Mouse (Mus musculus): ENCODE measurements around the gene Zfp93. TPM values are rescaled to one million over a fixed set of nuclear protein-coding genes. Genes with fewer than 3 reads are reported as not detected.
A peak's percentile ranks its signal among the peaks of the same experiment; 100 is the strongest.

The Zfp93 gene
- polyA plus RNA-seq, 1 experiment from 2014 or later: 9.7 TPM

DNA sequence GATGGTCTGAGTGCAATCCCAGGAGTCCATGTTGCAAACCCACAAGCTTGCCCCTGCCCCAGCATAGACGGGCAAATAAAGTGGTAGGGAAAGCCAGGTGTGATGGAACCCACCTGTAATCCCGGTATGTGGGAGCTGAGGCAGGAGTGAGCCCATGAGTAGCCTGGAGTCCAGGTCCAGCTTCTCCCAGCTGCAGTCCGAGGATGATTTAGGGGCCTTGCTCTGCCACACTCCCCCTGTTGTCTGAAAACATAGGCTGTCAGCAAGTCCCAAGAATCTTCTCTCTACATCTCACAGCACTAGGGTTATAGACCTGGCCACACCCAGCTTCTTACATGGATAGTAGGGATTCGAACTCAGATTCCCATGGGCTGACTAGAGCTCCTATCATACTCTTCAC is 16.7 kb downstream of the Zfp93 start:
- Histone ChIP-seq H3K36me3 (ENCODE audit: control insufficient read depth, insufficient read depth, low read length) (peaks cover 26% of the 10 kb centered on the region), H3K9ac (replicated peaks; ENCODE audit: low read depth, low read length) (no peak overlapping the region), H3K27ac (ENCODE audit: low read length) (no peak overlapping the region), H3K9me3 (ENCODE audit: control insufficient read depth, low read depth, low read length) (no peaks in the 10 kb centered on the region), H3K4me3 (ENCODE audit: low read depth, low read length) (no peak overlapping the region), H3K4me2 (replicated peaks; ENCODE audit: low read depth, low read length) (no peak overlapping the region), H3K27me3 (ENCODE audit: control insufficient read depth, insufficient read depth, low read length) (no peaks in the 10 kb centered on the region), H3K4me1 (ENCODE audit: control insufficient read depth, insufficient read depth, low read length) (no peaks in the 10 kb centered on the region)
- 84% methylated on average over 4 of the region's 4 CpGs for WGBS
- ATAC-seq (ENCODE audit: insufficient number of reproducible peaks, insufficient read depth, low FRiP score, low read depth): no peak

DNA sequence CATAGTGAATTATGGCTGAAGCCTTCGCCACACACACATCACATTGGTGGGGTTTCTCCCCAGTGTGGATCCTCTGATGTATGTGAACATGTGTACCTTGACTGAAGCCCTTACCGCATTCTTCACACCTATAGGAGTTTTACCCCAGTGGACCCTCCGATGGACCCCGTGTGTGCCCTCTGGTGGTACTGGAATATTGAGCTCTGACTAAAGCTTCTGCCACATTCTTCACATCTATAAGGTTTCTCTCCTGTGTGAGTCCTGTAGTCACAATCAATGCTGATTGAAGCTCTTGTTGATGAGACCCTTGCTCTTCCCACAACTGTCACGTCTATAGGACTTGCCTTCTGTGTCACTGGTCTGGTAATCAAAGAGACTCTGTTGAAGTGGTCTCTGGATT is 17.4 kb downstream of the Zfp93 start:
- peaks cover 33% of the 10 kb centered on the region for H3K36me3 ChIP-seq (ENCODE audit: control insufficient read depth, insufficient read depth, low read length)
- no peak overlapping the region for H3K4me2 ChIP-seq (replicated peaks; ENCODE audit: low read depth, low read length)
- H3K27me3 ChIP-seq (ENCODE audit: control insufficient read depth, insufficient read depth, low read length): no peaks in the 10 kb centered on the region
- H3K4me3 ChIP-seq (ENCODE audit: low read depth, low read length): no peak overlapping the region
- H3K9ac ChIP-seq (replicated peaks; ENCODE audit: low read depth, low read length): no peak overlapping the region
- no peak overlapping the region for H3K27ac ChIP-seq (ENCODE audit: low read length)
- 86% methylated on average over 5 of the region's 5 CpGs for WGBS
- H3K4me1 ChIP-seq (ENCODE audit: control insufficient read depth, insufficient read depth, low read length): no peaks in the 10 kb centered on the region
- H3K9me3 ChIP-seq (ENCODE audit: control insufficient read depth, low read depth, low read length): no peaks in the 10 kb centered on the region
- no peak for ATAC-seq (ENCODE audit: insufficient number of reproducible peaks, insufficient read depth, low FRiP score, low read depth)

DNA sequence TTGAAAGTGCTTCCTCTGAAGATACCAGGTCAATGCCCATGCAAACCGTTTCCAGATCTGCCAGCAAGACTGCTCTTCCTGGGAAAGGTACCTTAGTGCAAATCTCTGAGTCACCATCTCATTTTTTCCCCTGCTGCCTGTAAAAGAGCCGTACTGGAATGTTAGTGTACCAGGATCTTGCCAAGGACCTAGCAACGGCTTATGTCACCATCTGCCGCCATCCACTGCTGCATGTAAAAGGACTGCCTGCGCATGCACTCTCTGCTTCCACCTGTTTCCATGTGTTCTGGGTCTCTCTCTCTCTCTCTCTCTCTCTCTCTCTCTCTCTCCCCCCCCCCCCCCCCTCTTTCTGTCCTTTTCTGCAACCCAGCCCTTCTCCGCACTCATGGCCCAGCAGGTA is 18.3 kb downstream of the Zfp93 start:
- H3K27ac ChIP-seq (ENCODE audit: low read length): no peak overlapping the region
- H3K4me3 ChIP-seq (ENCODE audit: low read depth, low read length): no peak overlapping the region
- H3K4me2 ChIP-seq (replicated peaks; ENCODE audit: low read depth, low read length): no peak overlapping the region
- no peaks in the 10 kb centered on the region for H3K27me3 ChIP-seq (ENCODE audit: control insufficient read depth, insufficient read depth, low read length)
- no peaks in the 10 kb centered on the region for H3K4me1 ChIP-seq (ENCODE audit: control insufficient read depth, insufficient read depth, low read length)
- peaks cover 34% of the 10 kb centered on the region for H3K36me3 ChIP-seq (ENCODE audit: control insufficient read depth, insufficient read depth, low read length)
- ATAC-seq (ENCODE audit: insufficient number of reproducible peaks, insufficient read depth, low FRiP score, low read depth): no peak
- no peaks in the 10 kb centered on the region for H3K9me3 ChIP-seq (ENCODE audit: control insufficient read depth, low read depth, low read length)
- H3K9ac ChIP-seq (replicated peaks; ENCODE audit: low read depth, low read length): no peak overlapping the region
- WGBS: 87% methylated on average over 6 of the region's 6 CpGs

DNA sequence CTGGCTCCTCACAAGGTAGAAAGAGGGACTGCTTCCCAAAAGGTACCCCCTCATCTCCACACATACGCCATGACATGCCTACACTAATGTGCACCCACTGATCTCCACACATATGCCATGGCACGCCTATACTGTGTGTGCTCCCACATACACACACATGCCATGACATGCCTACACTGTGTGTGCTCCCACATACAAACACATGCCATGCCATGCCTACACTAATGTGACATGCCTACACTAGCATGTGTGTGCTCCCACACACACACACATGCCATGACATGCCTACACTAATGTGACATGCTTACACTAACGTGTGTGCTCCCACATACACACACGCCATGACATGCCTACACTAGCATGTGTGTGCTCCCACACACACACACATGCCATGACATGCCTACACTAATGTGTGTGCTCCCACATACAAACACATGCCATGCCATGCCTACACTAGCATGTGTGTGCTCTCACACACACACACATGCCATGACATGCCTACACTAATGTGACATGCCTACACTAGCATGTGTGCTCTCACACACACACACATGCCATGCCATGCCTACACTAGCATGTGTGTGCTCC is 20.0 kb downstream of the Zfp93 start:
- Histone ChIP-seq H3K27ac (ENCODE audit: low read length) (no peak overlapping the region), H3K9me3 (ENCODE audit: control insufficient read depth, low read depth, low read length) (no peaks in the 10 kb centered on the region), H3K36me3 (ENCODE audit: control insufficient read depth, insufficient read depth, low read length) (peaks cover 49% of the 10 kb centered on the region), H3K9ac (replicated peaks; ENCODE audit: low read depth, low read length) (no peak overlapping the region), H3K4me3 (ENCODE audit: low read depth, low read length) (no peak overlapping the region), H3K4me1 (ENCODE audit: control insufficient read depth, insufficient read depth, low read length) (no peaks in the 10 kb centered on the region), H3K27me3 (ENCODE audit: control insufficient read depth, insufficient read depth, low read length) (no peaks in the 10 kb centered on the region), H3K4me2 (replicated peaks; ENCODE audit: low read depth, low read length) (no peak overlapping the region)
- no peak for ATAC-seq (ENCODE audit: insufficient number of reproducible peaks, insufficient read depth, low FRiP score, low read depth)
- 95% methylated on average over 4 of the region's 4 CpGs for WGBS

DNA sequence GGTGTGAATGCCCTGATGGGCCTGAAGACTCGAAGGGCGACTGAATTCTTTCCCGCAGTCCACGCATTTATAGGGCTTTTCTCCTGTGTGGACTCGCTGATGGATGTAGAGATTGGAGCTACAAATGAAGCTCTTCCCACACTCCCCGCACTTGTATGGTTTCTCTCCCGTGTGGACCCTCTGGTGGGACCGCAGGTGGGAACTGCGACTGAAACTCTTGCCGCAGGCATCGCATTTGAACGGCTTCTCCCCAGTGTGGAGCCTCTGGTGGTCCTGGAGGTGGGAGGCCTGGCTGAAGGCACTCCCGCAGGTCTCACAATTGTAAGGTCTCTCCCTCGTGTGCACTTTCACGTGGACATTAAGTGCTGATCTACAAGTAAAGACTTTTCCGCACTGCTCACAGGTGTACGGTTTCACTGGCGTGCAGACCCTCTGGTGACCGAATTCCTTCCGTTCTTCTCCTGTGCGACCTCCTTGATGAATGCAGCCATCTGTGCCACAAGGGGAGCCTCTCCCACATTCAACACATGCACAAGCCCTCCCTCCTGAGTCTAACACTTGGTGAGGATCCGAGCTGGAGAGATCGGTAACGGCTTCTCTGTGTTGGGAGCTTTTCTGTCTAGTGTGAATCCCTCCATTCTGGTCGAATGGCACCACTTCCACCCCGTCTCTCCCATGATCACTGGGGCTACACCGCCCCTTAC is 21.3 kb downstream of the Zfp93 start:
- H3K9me3 ChIP-seq (ENCODE audit: control insufficient read depth, low read depth, low read length): no peaks in the 10 kb centered on the region
- WGBS: 86% methylated on average over 27 of the region's 27 CpGs
- H3K9ac ChIP-seq (replicated peaks; ENCODE audit: low read depth, low read length): no peak overlapping the region
- H3K4me1 ChIP-seq (ENCODE audit: control insufficient read depth, insufficient read depth, low read length): no peaks in the 10 kb centered on the region
- no peak overlapping the region for H3K4me3 ChIP-seq (ENCODE audit: low read depth, low read length)
- H3K27me3 ChIP-seq (ENCODE audit: control insufficient read depth, insufficient read depth, low read length): no peaks in the 10 kb centered on the region
- H3K36me3 ChIP-seq (ENCODE audit: control insufficient read depth, insufficient read depth, low read length): peaks cover 60% of the 10 kb centered on the region
- H3K4me2 ChIP-seq (replicated peaks; ENCODE audit: low read depth, low read length): no peak overlapping the region
- no peak overlapping the region for H3K27ac ChIP-seq (ENCODE audit: low read length)
- ATAC-seq (ENCODE audit: insufficient number of reproducible peaks, insufficient read depth, low FRiP score, low read depth): no peak

DNA sequence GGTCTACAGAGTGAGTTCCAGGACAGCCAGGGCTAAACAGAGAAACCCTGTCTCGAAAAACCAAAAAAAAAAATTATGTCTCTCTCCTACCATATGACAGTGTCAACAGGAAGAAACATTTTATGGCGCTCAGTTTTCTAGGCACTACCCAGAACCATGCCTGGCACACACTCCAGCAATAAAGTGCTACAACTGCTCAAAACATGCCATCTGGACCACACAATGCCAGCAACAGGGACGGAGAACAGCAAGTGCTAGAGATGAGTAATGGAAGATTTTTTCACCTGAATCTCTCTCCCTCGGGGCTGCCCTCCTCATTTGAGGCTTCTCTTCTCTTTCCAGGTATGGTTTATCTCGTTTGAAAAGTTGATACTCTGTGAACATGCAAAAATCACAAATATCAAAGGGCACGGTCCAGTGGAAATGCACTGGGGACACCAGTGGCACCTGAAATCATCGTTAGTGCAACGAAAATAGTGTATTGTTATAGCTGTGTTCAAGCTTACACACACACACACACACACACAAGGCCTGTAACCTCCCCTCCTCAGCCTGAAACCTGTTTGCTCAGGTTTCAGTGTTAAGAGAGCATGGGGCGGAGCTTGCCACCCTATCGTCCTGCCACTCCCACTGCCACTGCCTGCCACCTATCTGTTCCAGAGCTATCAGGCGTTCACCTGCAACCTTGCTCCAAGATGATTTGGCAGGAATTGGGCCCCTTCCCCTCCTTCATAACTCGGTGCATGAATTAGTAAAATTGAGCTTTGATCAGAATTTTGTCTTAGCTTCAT is 23.0 kb downstream of the Zfp93 start:
- no peaks in the 10 kb centered on the region for H3K9me3 ChIP-seq (ENCODE audit: control insufficient read depth, low read depth, low read length)
- H3K27ac ChIP-seq (ENCODE audit: low read length): no peak overlapping the region
- H3K36me3 ChIP-seq (ENCODE audit: control insufficient read depth, insufficient read depth, low read length): peaks cover 65% of the 10 kb centered on the region
- H3K4me1 ChIP-seq (ENCODE audit: control insufficient read depth, insufficient read depth, low read length): peaks cover 6% of the 10 kb centered on the region
- peak; percentile 50; the same call in 1 of the 2 replicates for ATAC-seq (ENCODE audit: insufficient number of reproducible peaks, insufficient read depth, low FRiP score, low read depth)
- 74% methylated on average over 12 of the region's 12 CpGs for WGBS
- no peaks in the 10 kb centered on the region for H3K27me3 ChIP-seq (ENCODE audit: control insufficient read depth, insufficient read depth, low read length)
- H3K4me2 ChIP-seq (replicated peaks; ENCODE audit: low read depth, low read length): no peak overlapping the region
- H3K4me3 ChIP-seq (ENCODE audit: low read depth, low read length): no peak overlapping the region
- no peak overlapping the region for H3K9ac ChIP-seq (replicated peaks; ENCODE audit: low read depth, low read length)

DNA sequence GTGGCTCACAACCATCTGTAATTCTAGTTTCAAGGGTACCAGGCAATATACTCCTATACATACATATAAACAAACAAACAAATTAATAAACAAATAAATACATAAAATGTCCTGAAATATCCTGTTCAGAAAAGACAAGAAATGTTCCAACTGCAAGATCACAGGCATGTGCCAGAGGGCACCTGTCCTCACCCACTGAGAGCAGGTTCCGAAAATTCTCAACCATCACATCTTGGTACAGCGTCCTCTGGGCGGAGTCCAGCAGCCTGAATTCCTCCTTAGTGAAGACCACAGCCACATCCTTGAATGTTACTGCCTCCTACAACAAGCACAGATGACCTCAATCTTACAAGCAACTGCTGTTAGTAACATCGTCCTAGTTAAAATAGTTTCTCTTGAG is 24.5 kb downstream of the Zfp93 start:
- Histone ChIP-seq H3K4me3 (ENCODE audit: low read depth, low read length) (no peak overlapping the region), H3K27ac (ENCODE audit: low read length) (no peak overlapping the region), H3K9me3 (ENCODE audit: control insufficient read depth, low read depth, low read length) (no peaks in the 10 kb centered on the region), H3K36me3 (ENCODE audit: control insufficient read depth, insufficient read depth, low read length) (peaks cover 61% of the 10 kb centered on the region), H3K9ac (replicated peaks; ENCODE audit: low read depth, low read length) (no peak overlapping the region), H3K4me1 (ENCODE audit: control insufficient read depth, insufficient read depth, low read length) (peaks cover 7% of the 10 kb centered on the region), H3K27me3 (ENCODE audit: control insufficient read depth, insufficient read depth, low read length) (no peaks in the 10 kb centered on the region), H3K4me2 (replicated peaks; ENCODE audit: low read depth, low read length) (no peak overlapping the region)
- no peak for ATAC-seq (ENCODE audit: insufficient number of reproducible peaks, insufficient read depth, low FRiP score, low read depth)
- WGBS: 95% methylated on average over 4 of the region's 4 CpGs

DNA sequence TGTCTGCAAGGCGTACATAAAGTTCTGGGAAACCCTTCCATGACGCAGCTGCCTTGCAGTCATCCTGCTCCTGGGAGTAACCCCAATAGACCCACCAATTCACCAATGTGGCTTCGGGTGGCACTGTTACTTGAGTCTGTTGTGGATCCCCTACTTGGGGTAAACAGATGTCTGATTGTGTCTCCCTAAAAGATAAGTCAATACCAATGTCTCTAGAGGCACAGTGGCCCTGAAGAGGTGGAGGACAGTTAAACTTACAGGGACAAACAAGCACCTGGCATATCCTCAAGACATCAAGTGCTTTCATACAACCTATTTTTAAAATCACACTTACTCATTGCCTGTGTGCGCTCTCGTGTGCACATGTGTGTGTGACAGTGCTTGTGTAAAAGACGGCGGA is 25.2 kb downstream of the Zfp93 start:
- Histone ChIP-seq H3K9ac (replicated peaks; ENCODE audit: low read depth, low read length) (no peak overlapping the region), H3K4me2 (replicated peaks; ENCODE audit: low read depth, low read length) (no peak overlapping the region), H3K27me3 (ENCODE audit: control insufficient read depth, insufficient read depth, low read length) (no peaks in the 10 kb centered on the region), H3K4me3 (ENCODE audit: low read depth, low read length) (no peak overlapping the region), H3K27ac (ENCODE audit: low read length) (no peak overlapping the region), H3K9me3 (ENCODE audit: control insufficient read depth, low read depth, low read length) (no peaks in the 10 kb centered on the region), H3K4me1 (ENCODE audit: control insufficient read depth, insufficient read depth, low read length) (peaks cover 9% of the 10 kb centered on the region), H3K36me3 (ENCODE audit: control insufficient read depth, insufficient read depth, low read length) (peaks cover 55% of the 10 kb centered on the region)
- no peak for ATAC-seq (ENCODE audit: insufficient number of reproducible peaks, insufficient read depth, low FRiP score, low read depth)
- 95% methylated on average over 7 of the region's 7 CpGs for WGBS

Measured in stomach, embryonic 14.5 days (tissue).